Mouse (Mus musculus) midbrain, embryonic 10.5 days (tissue): Measurements from ENCODE around the gene Unc5b. TPM values are rescaled to one million over a fixed set of nuclear protein-coding genes. Genes with fewer than 3 reads are reported as not detected.
A peak's percentile ranks its signal among the peaks of the same experiment; 100 is the strongest.

ENCODE experiments used
- DNase-seq: peaks from one replicate; pipeline ENCODE4 v3.0.0-alpha.2; 2017; ENCODE audit warnings: low spot score
- H3K27ac ChIP-seq: fragments of 300-500 bp; sonication (generic); replicated peaks from 2 replicates; pipeline ENCODE4 v1.5.1; 2016; ENCODE audit warnings: mild to moderate bottlenecking
- H3K27me3 ChIP-seq: fragments of 300-500 bp; sonication (generic); 2 replicates; pipeline ENCODE4 v1.6.1; 2016; ENCODE audit warnings: low read depth, mild to moderate bottlenecking; ENCODE audit not compliant: poor library complexity, severe bottlenecking
- H3K36me3 ChIP-seq: fragments of 300-500 bp; sonication (generic); 2 replicates; pipeline ENCODE4 v1.6.1; 2016; ENCODE audit warnings: mild to moderate bottlenecking, moderate library complexity
- H3K4me1 ChIP-seq: fragments of 300-500 bp; sonication (generic); 2 replicates; pipeline ENCODE4 v1.6.1; 2016
- H3K4me3 ChIP-seq: fragments of 300-500 bp; sonication (generic); 2 replicates; pipeline ENCODE4 v1.5.1; 2016; ENCODE audit warnings: mild to moderate bottlenecking, moderate library complexity
- H3K9me3 ChIP-seq: fragments of 300-500 bp; sonication (generic); replicated peaks from 2 replicates; pipeline ENCODE4 v1.6.1; 2016; ENCODE audit warnings: mild to moderate bottlenecking
- WGBS: fragments of 180-500 bp; shearing (Covaris S2); methylation state at CpG from one replicate; pipeline ENCODE4 v1.1.7; 2016; 5-methylcytosine and 5-hydroxymethylcytosine counted together
- polyA plus RNA-seq: library from polyadenylated mRNA; unstranded; fragments of >200 nt; fragmentation: Nextera tagmentation; extraction: Ambion mirVana; gene quantifications from 2 replicates; pipeline ENCODE4 v1.2.1, GENCODE M21; 2016

Unc5b gene
- polyA plus RNA-seq, 1 experiment from 2014 or later, result 2.7 TPM

DNA sequence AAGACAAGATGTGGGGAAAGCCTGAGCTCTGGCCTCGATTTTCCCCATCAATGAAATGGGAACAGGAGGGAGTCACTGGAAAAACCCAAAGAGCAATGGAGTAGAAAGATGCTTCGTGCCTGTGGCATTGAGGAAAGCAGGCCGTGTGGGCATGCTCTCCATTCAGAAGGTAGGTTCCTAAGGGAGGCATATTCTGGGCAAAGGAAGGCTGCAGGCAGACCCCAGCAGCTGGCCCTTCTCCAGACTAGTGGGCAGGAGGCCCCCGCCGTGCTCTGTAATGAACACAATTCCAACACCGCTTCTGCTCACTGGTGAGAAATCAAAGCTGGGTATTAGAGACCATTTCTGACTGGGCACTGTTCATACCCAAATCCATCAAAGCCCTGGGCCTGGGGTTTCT is 2.3 kb downstream of the Unc5b start:
- H3K4me1 ChIP-seq, result peaks cover 59% of the 10 kb centered on the region
- DNase-seq, result no peak
- no peaks in the 10 kb centered on the region for H3K9me3 ChIP-seq
- WGBS, result 37% methylated on average over 6 of the region's 6 CpGs
- H3K4me3 ChIP-seq, result peak overlapping the region; percentile 70; the same call in 1 of the 2 replicates
- no peaks in the 10 kb centered on the region for H3K36me3 ChIP-seq
- peaks cover 100% of the 10 kb centered on the region for H3K27me3 ChIP-seq
- H3K27ac ChIP-seq, result no peak overlapping the region

DNA sequence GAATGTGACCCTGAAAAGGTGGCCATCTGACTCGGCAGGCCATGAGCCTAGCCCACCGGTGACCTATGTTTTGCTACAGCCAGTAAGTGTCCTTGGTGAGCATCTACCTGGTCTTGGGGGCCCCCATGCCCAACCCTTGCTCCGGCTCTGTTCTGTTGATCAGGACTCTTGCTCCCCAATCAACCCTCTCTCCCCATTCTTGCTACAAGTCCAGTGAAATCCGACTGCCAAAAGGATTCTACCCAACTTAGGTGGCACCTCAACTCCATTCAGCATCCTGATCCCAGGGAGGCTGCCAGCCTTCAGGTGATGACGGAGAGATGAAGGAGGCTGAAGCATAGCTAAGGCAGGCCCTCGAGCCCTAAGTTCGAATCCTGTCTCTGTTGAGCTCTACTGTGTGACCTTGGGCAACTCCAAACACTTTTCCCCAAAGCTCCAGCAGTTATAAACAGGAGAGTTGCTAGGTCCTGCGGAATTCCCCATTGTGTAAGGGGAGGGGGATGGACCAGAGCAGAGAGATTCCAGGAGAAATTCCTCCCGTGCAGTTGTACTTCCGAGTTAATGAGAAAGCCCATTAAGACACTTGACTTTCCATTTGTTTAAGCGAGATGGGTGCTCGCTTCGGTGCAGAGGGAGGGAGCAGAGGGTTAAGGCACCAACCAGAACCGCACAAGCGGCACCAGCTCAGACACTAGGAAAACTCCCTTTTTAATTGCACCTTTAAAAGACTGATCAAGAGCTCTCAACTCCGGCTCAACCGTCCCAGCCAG is 3.3 kb downstream of the Unc5b start:
- peaks cover 66% of the 10 kb centered on the region for H3K4me1 ChIP-seq
- no peaks in the 10 kb centered on the region for H3K9me3 ChIP-seq
- H3K27ac ChIP-seq, result no peak overlapping the region
- H3K27me3 ChIP-seq, result peaks cover 99% of the 10 kb centered on the region
- WGBS, result 47% methylated on average over 17 of the region's 17 CpGs
- H3K36me3 ChIP-seq, result no peaks in the 10 kb centered on the region
- no peak for DNase-seq
- peak overlapping the region; percentile 57; the same call in 1 of the 2 replicates for H3K4me3 ChIP-seq

DNA sequence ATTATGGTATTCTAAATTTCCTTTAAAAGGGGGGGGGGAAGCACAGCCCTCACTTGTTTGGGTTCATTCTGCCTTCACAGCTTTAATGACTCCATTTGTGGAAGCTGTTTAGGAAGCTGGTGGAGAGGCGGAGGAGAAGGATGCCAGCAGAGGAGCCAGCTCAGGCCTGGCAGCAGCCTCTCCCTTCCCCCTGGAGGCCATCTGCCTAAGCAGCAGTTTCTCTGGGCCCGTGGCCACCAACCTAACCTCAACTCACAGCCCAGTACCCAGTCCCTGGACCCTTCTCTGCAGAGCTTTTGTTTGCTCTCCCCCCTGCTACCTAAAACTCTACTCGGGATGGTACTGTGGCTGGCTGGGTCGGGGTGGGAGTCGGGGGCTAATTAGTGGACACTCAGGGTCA is 4.1 kb downstream of the Unc5b start:
- Histone ChIP-seq H3K27ac (peak overlapping the region; percentile 28; the same call in 1 of the 2 replicates), H3K27me3 (peaks cover 99% of the 10 kb centered on the region), H3K36me3 (no peaks in the 10 kb centered on the region), H3K4me3 (peak overlapping the region; percentile 57), H3K9me3 (no peaks in the 10 kb centered on the region), H3K4me1 (peaks cover 72% of the 10 kb centered on the region)
- no peak for DNase-seq
- 31% methylated on average over 5 of the region's 5 CpGs for WGBS

DNA sequence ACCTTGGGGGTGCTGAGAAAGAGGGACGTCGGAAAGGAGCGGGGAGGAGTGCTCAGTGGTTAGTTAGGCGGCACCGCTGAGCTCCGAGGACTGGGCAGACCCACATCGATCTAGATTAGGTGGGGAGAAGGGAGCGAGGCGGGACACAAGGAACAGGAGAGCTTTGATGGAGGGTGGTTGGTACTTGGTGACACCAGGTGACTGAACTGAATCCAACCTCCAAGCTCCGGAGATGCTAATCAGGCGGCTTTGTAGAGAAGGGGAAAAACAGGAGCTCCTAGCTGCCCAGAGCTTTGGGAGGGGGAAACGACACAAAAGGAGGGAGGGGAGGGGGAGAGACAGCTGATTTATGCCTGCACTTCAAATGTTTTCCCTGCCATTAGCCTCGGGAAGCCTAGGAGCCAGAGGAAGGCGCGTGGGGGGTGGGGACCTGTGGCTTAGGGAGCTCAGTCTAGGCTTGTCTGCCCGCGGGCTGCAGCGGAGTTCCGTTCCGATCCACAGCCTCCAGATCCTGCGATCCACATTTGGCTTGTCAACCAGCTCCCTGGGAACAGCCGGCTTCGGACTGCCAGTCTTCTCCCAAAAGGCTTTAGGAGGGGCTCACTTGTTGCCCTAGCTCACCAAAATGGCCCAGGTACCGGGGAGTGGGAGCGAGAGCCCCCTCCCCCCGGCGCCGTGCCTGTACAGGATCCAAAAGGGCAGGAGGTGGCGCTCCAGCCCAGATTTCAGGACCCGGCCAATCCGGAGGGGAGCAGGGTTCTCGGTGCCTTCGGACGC is 4.7 kb downstream of the Unc5b start:
- H3K4me3 ChIP-seq, result peak overlapping the region; percentile 57
- H3K9me3 ChIP-seq, result no peaks in the 10 kb centered on the region
- H3K4me1 ChIP-seq, result peaks cover 72% of the 10 kb centered on the region
- DNase-seq, result peak; percentile 68
- H3K36me3 ChIP-seq, result no peaks in the 10 kb centered on the region
- H3K27ac ChIP-seq, result peak overlapping the region; percentile 28; the same call in 1 of the 2 replicates
- 1% methylated on average over 34 of the region's 34 CpGs for WGBS
- peaks cover 99% of the 10 kb centered on the region for H3K27me3 ChIP-seq

DNA sequence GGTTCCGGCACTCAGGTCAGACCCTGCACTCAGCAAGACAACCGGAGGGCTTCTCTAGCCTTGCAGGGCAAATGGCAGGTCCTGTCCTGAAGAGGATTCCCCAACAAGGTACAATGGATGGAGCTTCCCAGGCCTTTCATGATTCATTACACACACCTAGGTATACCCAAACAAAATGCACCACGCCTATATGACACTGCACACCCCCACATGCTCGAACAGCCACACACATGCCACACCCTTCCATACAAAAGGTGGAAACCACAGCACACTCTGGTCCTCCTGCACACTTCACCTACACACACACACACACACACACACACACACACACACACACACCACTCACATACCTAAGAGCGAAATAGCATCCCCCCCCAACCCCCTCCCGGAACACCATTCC is 5.4 kb downstream of the Unc5b start:
- Histone ChIP-seq H3K9me3 (no peaks in the 10 kb centered on the region), H3K4me1 (peaks cover 65% of the 10 kb centered on the region), H3K27me3 (peaks cover 92% of the 10 kb centered on the region), H3K27ac (peak overlapping the region; percentile 28; the same call in 1 of the 2 replicates), H3K36me3 (no peaks in the 10 kb centered on the region), H3K4me3 (peak overlapping the region; percentile 57)
- DNase-seq, result no peak
- WGBS, result 53% methylated on average over 6 of the region's 6 CpGs

DNA sequence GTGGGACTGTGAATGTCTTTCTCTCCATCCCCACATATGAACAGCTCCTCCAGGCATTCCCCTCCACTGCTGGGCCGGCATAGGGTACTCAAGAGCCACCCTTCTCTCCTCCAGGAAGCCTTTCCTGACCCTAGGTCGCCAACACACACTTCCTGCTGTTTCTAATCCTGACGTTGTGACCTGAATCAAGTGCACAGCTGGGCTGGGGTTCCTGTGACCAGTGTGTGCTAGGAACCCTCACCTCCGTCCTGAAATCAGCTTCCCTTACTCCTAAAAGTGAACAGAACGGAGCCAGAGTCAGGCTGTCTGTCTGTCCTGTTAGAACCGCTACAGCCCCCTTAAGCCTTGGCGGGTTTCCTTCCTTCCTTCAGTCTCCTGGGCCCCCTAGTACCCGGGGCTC is 7.6 kb downstream of the Unc5b start:
- Histone ChIP-seq H3K36me3 (no peaks in the 10 kb centered on the region), H3K4me1 (peaks cover 56% of the 10 kb centered on the region), H3K9me3 (no peaks in the 10 kb centered on the region), H3K4me3 (no peak overlapping the region), H3K27me3 (peaks cover 88% of the 10 kb centered on the region), H3K27ac (no peak overlapping the region)
- no peak for DNase-seq
- WGBS, result 50% methylated on average over 8 of the region's 8 CpGs

DNA sequence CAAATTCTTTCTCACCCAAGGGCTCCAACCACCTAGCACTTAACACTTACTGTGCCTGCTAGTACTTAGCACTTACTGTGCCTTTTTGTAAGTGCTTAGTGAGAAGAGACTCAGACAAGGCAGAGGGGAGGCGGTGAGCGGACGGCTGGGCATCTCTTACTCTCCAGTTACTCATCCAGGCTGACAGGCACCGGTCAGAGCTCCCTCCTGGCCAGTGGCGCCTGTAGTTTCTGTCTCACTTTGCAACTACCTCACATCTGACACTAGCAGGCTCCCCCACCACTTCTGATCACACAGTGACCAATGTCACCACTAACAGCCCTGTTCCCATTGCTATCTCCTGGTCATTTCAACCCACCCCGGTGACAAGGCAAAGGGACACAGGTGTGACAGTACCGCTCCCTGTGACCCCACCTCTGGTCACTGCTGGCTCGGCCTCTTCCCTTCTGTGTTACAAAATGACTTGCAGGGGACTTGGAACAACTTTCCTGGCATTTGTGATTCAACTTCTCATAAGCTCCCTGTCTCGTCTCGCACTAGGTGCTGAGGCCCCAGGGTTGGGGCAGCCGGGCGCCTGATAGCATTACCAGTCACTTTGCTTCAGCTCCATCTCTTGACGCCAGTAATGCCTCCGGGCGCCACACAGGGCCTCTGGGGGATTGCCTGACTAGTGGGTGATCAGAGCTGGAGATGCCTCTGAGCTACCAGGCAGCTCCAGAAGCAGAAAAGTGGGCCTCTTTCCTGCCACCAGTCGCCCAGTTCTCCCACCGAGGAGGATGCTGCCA is 8.5 kb downstream of the Unc5b start:
- WGBS, result 74% methylated on average over 17 of the region's 17 CpGs
- H3K27me3 ChIP-seq, result peaks cover 87% of the 10 kb centered on the region
- H3K27ac ChIP-seq, result no peak overlapping the region
- H3K4me1 ChIP-seq, result peaks cover 56% of the 10 kb centered on the region
- DNase-seq, result no peak
- no peaks in the 10 kb centered on the region for H3K9me3 ChIP-seq
- H3K4me3 ChIP-seq, result no peak overlapping the region
- H3K36me3 ChIP-seq, result no peaks in the 10 kb centered on the region

DNA sequence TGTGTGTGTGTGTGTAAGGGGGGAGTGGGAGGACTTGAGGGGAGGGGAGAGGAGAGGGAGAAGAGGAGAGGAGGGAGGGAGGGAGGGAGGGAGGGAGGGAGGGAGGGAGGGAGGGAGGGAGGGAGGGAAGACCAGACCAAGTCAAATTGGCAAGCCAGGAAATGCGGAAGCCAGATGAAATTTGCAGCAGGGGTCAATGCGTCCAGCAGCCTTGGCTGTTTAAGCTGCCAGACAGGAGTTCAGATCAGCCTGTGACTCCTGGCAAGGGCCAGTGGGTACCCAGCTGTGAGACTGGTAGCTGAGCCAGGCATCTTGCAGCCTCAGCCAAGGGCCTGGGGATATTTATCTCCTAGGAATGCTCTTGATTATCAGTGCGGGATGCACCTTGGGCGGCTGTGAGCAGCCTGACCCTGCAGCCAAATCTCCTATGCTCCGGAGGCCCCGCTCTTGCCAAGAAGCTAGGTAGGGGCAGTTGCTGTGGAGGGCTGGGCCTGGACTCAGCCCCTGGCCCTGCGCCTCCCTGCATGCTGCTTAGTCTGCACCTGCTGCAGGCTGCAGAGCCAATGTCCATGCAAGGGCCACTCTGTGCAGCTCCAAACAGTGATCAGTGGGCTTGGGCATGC is 9.5 kb downstream of the Unc5b start:
- DNase-seq, result no peak
- Histone ChIP-seq H3K4me1 (peaks cover 55% of the 10 kb centered on the region), H3K4me3 (no peak overlapping the region), H3K36me3 (no peaks in the 10 kb centered on the region), H3K27ac (0 out of 2 replicates have a peak overlapping the region, but pooled peaks have one; percentile 38), H3K9me3 (no peaks in the 10 kb centered on the region), H3K27me3 (peaks cover 87% of the 10 kb centered on the region)
- WGBS, result 43% methylated on average over 7 of the region's 7 CpGs

DNA sequence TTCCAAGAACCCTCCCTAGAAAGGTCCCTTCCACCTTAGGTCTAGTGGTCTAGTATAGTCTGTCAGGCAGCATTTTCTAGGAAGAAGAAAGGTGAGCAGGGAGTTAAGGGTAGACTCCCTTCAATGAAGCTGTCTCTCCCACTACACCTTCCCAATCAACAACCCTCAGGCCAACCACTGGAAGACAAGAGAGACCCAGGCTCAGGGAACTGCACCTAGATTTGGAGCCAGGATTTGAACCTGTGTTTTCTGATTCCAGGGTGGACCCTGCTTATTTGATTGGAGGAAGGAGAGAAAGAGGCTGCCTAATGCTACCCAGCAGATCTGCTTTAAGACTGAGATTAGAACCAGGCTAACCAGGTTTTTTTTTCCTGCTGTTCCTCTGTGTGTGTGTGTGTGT is 10.1 kb downstream of the Unc5b start:
- DNase-seq, result no peak
- Histone ChIP-seq H3K36me3 (no peaks in the 10 kb centered on the region), H3K27ac (no peak overlapping the region), H3K27me3 (peaks cover 84% of the 10 kb centered on the region), H3K9me3 (no peaks in the 10 kb centered on the region), H3K4me1 (peaks cover 55% of the 10 kb centered on the region), H3K4me3 (no peak overlapping the region)

DNA sequence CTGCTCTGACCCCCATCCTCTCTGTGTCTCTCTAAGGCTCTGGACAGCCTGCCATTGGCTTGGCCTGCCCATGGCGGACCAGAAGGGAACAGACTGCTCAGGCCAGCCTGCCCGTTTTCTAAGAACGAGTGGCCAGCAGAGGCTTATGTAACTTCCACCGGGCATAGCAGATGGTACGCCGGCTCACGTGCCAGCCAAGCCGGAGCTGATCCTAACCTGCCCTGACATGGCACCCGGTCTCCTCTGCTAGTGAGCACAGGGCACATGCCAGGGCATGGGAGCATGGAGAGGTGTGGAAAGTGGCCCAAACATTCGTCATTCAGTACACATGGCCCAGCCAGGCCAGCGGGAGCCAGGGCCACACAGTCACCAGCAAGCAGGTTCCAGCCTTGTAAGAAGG is 10.8 kb downstream of the Unc5b start:
- 90% methylated on average over 11 of the region's 11 CpGs for WGBS
- H3K4me3 ChIP-seq, result no peak overlapping the region
- peaks cover 83% of the 10 kb centered on the region for H3K27me3 ChIP-seq
- no peak for DNase-seq
- H3K27ac ChIP-seq, result peak overlapping the region; percentile 38; the same call in 1 of the 2 replicates
- no peaks in the 10 kb centered on the region for H3K9me3 ChIP-seq
- H3K4me1 ChIP-seq, result peaks cover 55% of the 10 kb centered on the region
- no peaks in the 10 kb centered on the region for H3K36me3 ChIP-seq

DNA sequence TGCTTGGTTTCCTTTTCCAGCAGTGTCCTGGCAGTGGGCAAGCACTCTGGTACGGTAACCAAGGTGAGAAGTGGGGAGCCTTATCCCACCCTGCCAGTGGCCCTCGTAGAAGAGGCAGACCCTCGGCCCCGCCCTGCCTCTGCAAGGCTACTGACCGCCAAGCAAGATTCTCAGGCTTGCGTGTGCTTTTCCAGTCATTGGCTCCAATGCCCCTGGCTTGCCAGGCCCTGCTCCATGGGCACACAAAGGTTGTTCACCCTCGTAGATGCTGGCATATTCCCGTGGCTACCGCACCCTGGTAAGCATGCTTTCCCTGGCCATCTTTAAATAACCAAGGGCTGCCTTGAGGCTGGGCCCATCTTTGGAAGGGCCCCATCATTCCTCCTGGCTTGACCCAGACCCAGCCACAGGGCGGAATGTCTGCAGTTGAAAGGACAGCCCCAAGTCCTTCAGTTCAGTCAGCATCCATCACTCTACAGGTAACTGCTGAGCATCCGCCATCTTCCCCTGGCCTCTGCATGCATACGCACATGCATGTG is 11.7 kb downstream of the Unc5b start:
- 87% methylated on average over 12 of the region's 12 CpGs for WGBS
- H3K27ac ChIP-seq, result 0 out of 2 replicates have a peak overlapping the region, but pooled peaks have one; percentile 38
- peaks cover 61% of the 10 kb centered on the region for H3K4me1 ChIP-seq
- H3K9me3 ChIP-seq, result no peaks in the 10 kb centered on the region
- H3K36me3 ChIP-seq, result no peaks in the 10 kb centered on the region
- DNase-seq, result no peak
- H3K27me3 ChIP-seq, result peaks cover 83% of the 10 kb centered on the region
- no peak overlapping the region for H3K4me3 ChIP-seq

DNA sequence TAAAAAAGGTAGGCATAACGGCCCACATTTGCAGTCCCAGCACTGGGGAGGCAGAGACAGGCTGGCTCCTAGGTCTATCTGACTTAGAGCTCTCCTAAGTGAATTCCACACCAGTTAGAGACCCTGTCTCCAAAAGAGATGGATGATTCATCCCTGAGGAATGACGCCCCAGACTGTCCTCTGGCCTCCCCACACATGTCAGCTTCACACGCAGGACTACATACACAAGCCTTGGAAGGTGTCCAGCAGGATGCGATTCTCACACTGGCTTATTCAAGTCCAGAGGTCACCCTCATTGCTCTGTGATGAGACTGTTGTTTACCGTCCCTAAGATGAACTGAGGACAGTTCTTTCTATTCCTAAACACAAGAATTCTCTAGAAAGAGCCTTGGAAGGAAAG is 12.2 kb downstream of the Unc5b start:
- H3K4me3 ChIP-seq, result no peak overlapping the region
- DNase-seq, result no peak
- peaks cover 66% of the 10 kb centered on the region for H3K4me1 ChIP-seq
- 86% methylated on average over 5 of the region's 5 CpGs for WGBS
- no peaks in the 10 kb centered on the region for H3K9me3 ChIP-seq
- peaks cover 83% of the 10 kb centered on the region for H3K27me3 ChIP-seq
- no peak overlapping the region for H3K27ac ChIP-seq
- no peaks in the 10 kb centered on the region for H3K36me3 ChIP-seq
